Mouse (Mus musculus): ENCODE results near the gene Gstm3.
"Not testable (repeated sequence)": the region's sequence is repeated elsewhere in the genome, so short reads cannot be mapped to it uniquely, and the experiment has no call there.

Gene Gstm3

GRCm38 (mm10) chr3:107972070-107972469 is 3.0 kb upstream of the Gstm3 start:
- DNase-seq = no peak

- DNase-seq = not testable (repeated sequence)
Observed at GRCm38 (mm10) chr3:107971101-107971500, 2.0 kb upstream of the Gstm3 start.

- no peak for DNase-seq
Observed at GRCm38 (mm10) chr3:107966631-107967030, 2.5 kb downstream of the Gstm3 start.

GRCm38 (mm10) chr3:107965592-107965991 is 3.5 kb downstream of the Gstm3 start:
- no peak for DNase-seq

GRCm38 (mm10) chr3:107964656-107965308 is 4.3 kb downstream of the Gstm3 start:
- DNase-seq = no peak

- DNase-seq = no peak
Observed at GRCm38 (mm10) chr3:107964026-107964425, 5.1 kb downstream of the Gstm3 start.

GRCm38 (mm10) chr3:107955260-107955659 is 13.8 kb downstream of the Gstm3 start:
- not testable (repeated sequence) for DNase-seq

- no peak for DNase-seq
Observed at GRCm38 (mm10) chr3:107953906-107954305, 15.2 kb downstream of the Gstm3 start.

- DNase-seq = peak; percentile 81
Observed at GRCm38 (mm10) chr3:107953328-107953755, 15.7 kb downstream of the Gstm3 start.

GRCm38 (mm10) chr3:107950531-107950930 is 18.6 kb downstream of the Gstm3 start:
- no peak for DNase-seq

GRCm38 (mm10) chr3:107949461-107949860 is 19.6 kb downstream of the Gstm3 start:
- DNase-seq = not testable (repeated sequence)

GRCm38 (mm10) chr3:107945729-107946128 is 23.4 kb downstream of the Gstm3 start:
- DNase-seq = no peak

- DNase-seq = peak; percentile 77
Observed at GRCm38 (mm10) chr3:107943239-107943990, 25.7 kb downstream of the Gstm3 start, which contains the start of gene Gstm6. Gene Gstm6, minus strand, starts transcription at chr3:107943749.

GRCm38 (mm10) chr3:107941261-107941660 is 27.8 kb downstream of the Gstm3 start:
- no peak for DNase-seq

- no peak for DNase-seq
Observed at GRCm38 (mm10) chr3:107940524-107940923, 28.6 kb downstream of the Gstm3 start.

- no peak for DNase-seq
Observed at GRCm38 (mm10) chr3:107939830-107940229, 29.3 kb downstream of the Gstm3 start.

GRCm38 (mm10) chr3:107939403-107939802 is 29.7 kb downstream of the Gstm3 start:
- peak; percentile 83 for DNase-seq

GRCm38 (mm10) chr3:107935888-107936287 is 33.2 kb downstream of the Gstm3 start:
- no peak for DNase-seq

GRCm38 (mm10) chr3:107935268-107935667 is 33.8 kb downstream of the Gstm3 start:
- no peak for DNase-seq

GRCm38 (mm10) chr3:107932128-107932527 is 37.0 kb downstream of the Gstm3 start:
- peak; percentile 72 for DNase-seq

- DNase-seq = peak; percentile 99
Observed at GRCm38 (mm10) chr3:107931670-107932069, 37.4 kb downstream of the Gstm3 start, which contains the start of gene Gstm7. Gene Gstm7, minus strand, starts transcription at chr3:107931817.

- no peak for DNase-seq
Observed at GRCm38 (mm10) chr3:107931134-107931533, 37.9 kb downstream of the Gstm3 start.

- DNase-seq = no peak
Observed at GRCm38 (mm10) chr3:107929731-107930130, 39.4 kb downstream of the Gstm3 start.

- no peak for DNase-seq
Observed at GRCm38 (mm10) chr3:107929243-107929642, 39.8 kb downstream of the Gstm3 start.

Data from kidney, adult 9 months (tissue).